Mouse (Mus musculus) CH12.LX (cell line): ENCODE data around the gene Mipep. TPM values are rescaled to one million over a fixed set of nuclear protein-coding genes. Genes with fewer than 3 reads are reported as not detected.

Experiments used
- DNase-seq: peaks from one replicate; pipeline ENCODE4 v3.0.0-alpha.2; 2013; ENCODE audit errors: extremely low read depth
- H3K27ac ChIP-seq: 2 replicates; pipeline ENCODE4 v1.5.1; 2012; ENCODE audit warnings: low read depth, mild to moderate bottlenecking, control low read depth, moderate library complexity; ENCODE audit not compliant: insufficient read depth
- H3K27me3 ChIP-seq: replicated peaks from 2 replicates; pipeline ENCODE3; 2012; ENCODE audit warnings: inconsistent platforms
- H3K36me3 ChIP-seq, 2 experiments: replicated peaks in 1 of 2; 2 replicates each; pipeline versions ENCODE3 to v1.6.1; 2012; ENCODE audit warnings: inconsistent platforms in 1 of 2, low read length in 1 of 2, mild to moderate bottlenecking in 1 of 2, mixed read lengths in 1 of 2, moderate library complexity in 1 of 2; ENCODE audit not compliant: control insufficient read depth in 1 of 2, insufficient read depth in 1 of 2
- H3K4me1 ChIP-seq, 2 experiments: 2 replicates each; pipeline ENCODE4 v1.6.1; 2012; ENCODE audit warnings: inconsistent platforms in 1 of 2, moderate library complexity in 1 of 2; ENCODE audit not compliant: insufficient read depth in 2 of 2, control insufficient read depth in 1 of 2
- H3K4me2 ChIP-seq: 2 replicates; pipeline ENCODE4 v1.6.1; 2012; ENCODE audit warnings: low read depth, mild to moderate bottlenecking, control low read depth; ENCODE audit not compliant: poor library complexity, insufficient read depth, severe bottlenecking
- H3K4me3 ChIP-seq, 3 experiments: fragments of 150-350 bp in 1 of 3; sonication (generic) in 1 of 3; replicated peaks in 1 of 3; 2 replicates each; pipeline versions ENCODE3 to v1.5.1; 2011 to 2012; ENCODE audit warnings: low read depth in 2 of 3, low read length in 2 of 3, mild to moderate bottlenecking in 2 of 3, moderate library complexity in 2 of 3, control low read depth in 1 of 3, improper control_type of control experiment in 1 of 3, inconsistent platforms in 1 of 3, mixed read lengths in 1 of 3; ENCODE audit not compliant: poor library complexity in 1 of 3
- H3K79me2 ChIP-seq: replicated peaks from 2 replicates; pipeline ENCODE4 v1.6.1; 2012; ENCODE audit warnings: mild to moderate bottlenecking, moderate library complexity; ENCODE audit not compliant: control insufficient read depth, poor library complexity, insufficient read depth, severe bottlenecking; ENCODE audit errors: extremely low read depth
- H3K9ac ChIP-seq: 2 replicates; pipeline ENCODE4 v1.6.1; 2012; ENCODE audit warnings: low read depth, mild to moderate bottlenecking, control low read depth, moderate library complexity; ENCODE audit not compliant: insufficient read depth
- H3K9me3 ChIP-seq: replicated peaks from 2 replicates; pipeline ENCODE3; 2012; ENCODE audit warnings: low read length, inconsistent platforms, mixed read lengths
- CTCF ChIP-seq, 2 experiments: IDR thresholded peaks in 1 of 2; conservative IDR thresholded peaks in 1 of 2; 2 replicates each; pipeline ENCODE4 v1.5.1; 2011 to 2012; ENCODE audit warnings: low read depth in 2 of 2, low read length in 2 of 2, improper control_type of control experiment in 1 of 2, inconsistent platforms in 1 of 2, mild to moderate bottlenecking in 1 of 2, moderate library complexity in 1 of 2
- EP300 ChIP-seq: IDR thresholded peaks from 2 replicates; pipeline ENCODE4 v1.6.1; 2011; ENCODE audit warnings: low read length, improper control_type of control experiment
- ETS1 ChIP-seq: conservative IDR thresholded peaks from 2 replicates; pipeline ENCODE4 v1.6.1; 2012; ENCODE audit warnings: low read depth, mild to moderate bottlenecking, inconsistent platforms, low read length, improper control_type of control experiment, moderate library complexity
- GABPA ChIP-seq: IDR thresholded peaks from 2 replicates; pipeline ENCODE4 v1.6.1; 2012; ENCODE audit warnings: low read depth, low read length, improper control_type of control experiment, inconsistent platforms; ENCODE audit not compliant: insufficient replicate concordance
- HCFC1 ChIP-seq: IDR thresholded peaks from 2 replicates; pipeline ENCODE4 v1.6.1; 2012; ENCODE audit warnings: low read depth, mild to moderate bottlenecking, inconsistent platforms, low read length, improper control_type of control experiment
- IRF4 ChIP-seq: IDR thresholded peaks from 2 replicates; pipeline ENCODE4 v1.6.1; 2014; ENCODE audit warnings: low read depth, mild to moderate bottlenecking, inconsistent platforms, low read length, improper control_type of control experiment
- JUND ChIP-seq: conservative IDR thresholded peaks from 2 replicates; pipeline ENCODE4 v1.6.1; 2011; ENCODE audit warnings: low read depth, low read length, improper control_type of control experiment
- KAT2A ChIP-seq: IDR thresholded peaks from 2 replicates; pipeline ENCODE4 v1.6.1; 2012; ENCODE audit warnings: low read length, improper control_type of control experiment, inconsistent platforms; ENCODE audit not compliant: insufficient replicate concordance
- MAX ChIP-seq: IDR thresholded peaks from 2 replicates; pipeline ENCODE4 v1.6.1; 2011; ENCODE audit warnings: low read length, improper control_type of control experiment
- MAZ ChIP-seq: IDR thresholded peaks from 2 replicates; pipeline ENCODE4 v1.6.1; 2012; ENCODE audit warnings: low read depth, mild to moderate bottlenecking, inconsistent platforms, low read length, improper control_type of control experiment, moderate library complexity
- MXI1 ChIP-seq: IDR thresholded peaks from 2 replicates; pipeline ENCODE4 v1.6.1; 2011; ENCODE audit warnings: mild to moderate bottlenecking, low read depth, low read length, improper control_type of control experiment
- MYC ChIP-seq: IDR thresholded peaks from 2 replicates; pipeline ENCODE4 v1.6.1; 2011; ENCODE audit warnings: low read depth, mild to moderate bottlenecking, improper control_type of control experiment, low read length
- NRF1 ChIP-seq: IDR thresholded peaks from 2 replicates; pipeline ENCODE4 v1.6.1; 2014; ENCODE audit warnings: low read depth, mild to moderate bottlenecking, inconsistent platforms, low read length, improper control_type of control experiment, moderate library complexity
- PAX5 ChIP-seq: IDR thresholded peaks from 2 replicates; pipeline ENCODE4 v1.6.1; 2012; ENCODE audit warnings: low read length, inconsistent platforms, mixed read lengths
- POLR2AphosphoS2 ChIP-seq: IDR thresholded peaks from 2 replicates; pipeline ENCODE4 v1.6.1; 2011; ENCODE audit warnings: low read depth, low read length, improper control_type of control experiment
- RAD21 ChIP-seq: IDR thresholded peaks from 2 replicates; pipeline ENCODE4 v1.6.1; 2011; ENCODE audit warnings: low read depth, mild to moderate bottlenecking, low read length, improper control_type of control experiment, moderate library complexity
- RCOR1 ChIP-seq: conservative IDR thresholded peaks from 2 replicates; pipeline ENCODE4 v1.6.1; 2012; ENCODE audit warnings: low read depth, mild to moderate bottlenecking, inconsistent platforms, low read length, improper control_type of control experiment
- SIN3A ChIP-seq: IDR thresholded peaks from 2 replicates; pipeline ENCODE4 v1.6.1; 2012; ENCODE audit warnings: low read length, improper control_type of control experiment, inconsistent platforms
- SMC3 ChIP-seq: IDR thresholded peaks from 2 replicates; pipeline ENCODE4 v1.6.1; 2011; ENCODE audit warnings: low read depth, low read length, improper control_type of control experiment
- TBP ChIP-seq: conservative IDR thresholded peaks from 2 replicates; pipeline ENCODE4 v1.6.1; 2011; ENCODE audit warnings: low read depth, low read length, improper control_type of control experiment
- TCF12 ChIP-seq: IDR thresholded peaks from 2 replicates; pipeline ENCODE4 v1.6.1; 2014; ENCODE audit warnings: low read depth, mild to moderate bottlenecking, inconsistent platforms, low read length, improper control_type of control experiment
- UBTF ChIP-seq: IDR thresholded peaks from 2 replicates; pipeline ENCODE4 v1.6.1; 2012; ENCODE audit warnings: low read depth, mild to moderate bottlenecking, inconsistent platforms, low read length, improper control_type of control experiment, moderate library complexity
- USF2 ChIP-seq: conservative IDR thresholded peaks from 2 replicates; pipeline ENCODE4 v1.6.1; 2011; ENCODE audit warnings: low read depth, low read length, improper control_type of control experiment
- ZC3H11A ChIP-seq: IDR thresholded peaks from 2 replicates; pipeline ENCODE4 v1.6.1; 2012; ENCODE audit warnings: low read depth, mild to moderate bottlenecking, inconsistent platforms, low read length, improper control_type of control experiment
- dilution Hi-C: fragments of 300-500 bp; cut with MboI; formaldehyde crosslinking; loops from 2 replicates; pipeline ENCODE4 v1.14.3; 2020; ENCODE audit warnings: low sequenced_read_pairs; ENCODE audit not compliant: extremely low pct_unique_long_range_greater_than_20kb, extremely low pct_ligation_motif_present
- in situ Hi-C: fragments of 300-500 bp; cut with MboI; formaldehyde crosslinking; loops from 3 replicates; pipeline ENCODE4 v1.14.3; 2019; ENCODE audit warnings: low sequenced_read_pairs, low pct_ligation_motif_present, low pct_unique_long_range_greater_than_20kb, mixed read lengths
- polyA plus RNA-seq: library from polyadenylated mRNA; unstranded; fragments of >175 nt; gene quantifications from 2 replicates; pipeline ENCODE4 v1.2.1, GENCODE M21; 2012; ENCODE audit warnings: low read depth; ENCODE audit not compliant: insufficient read length
- total RNA-seq, 2 experiments: library from RNA; depleted of rRNA; stranded (reverse); fragments of 300-350 nt in 1 of 2; fragments of >200 nt in 1 of 2; gene quantifications; 2 replicates each; pipeline ENCODE4 v1.2.3; 2012 to 2014

Gene Mipep
- total and polyA plus RNA-seq, 3 experiments: 33.1 to 37.2 (median 36.6) TPM

DNA sequence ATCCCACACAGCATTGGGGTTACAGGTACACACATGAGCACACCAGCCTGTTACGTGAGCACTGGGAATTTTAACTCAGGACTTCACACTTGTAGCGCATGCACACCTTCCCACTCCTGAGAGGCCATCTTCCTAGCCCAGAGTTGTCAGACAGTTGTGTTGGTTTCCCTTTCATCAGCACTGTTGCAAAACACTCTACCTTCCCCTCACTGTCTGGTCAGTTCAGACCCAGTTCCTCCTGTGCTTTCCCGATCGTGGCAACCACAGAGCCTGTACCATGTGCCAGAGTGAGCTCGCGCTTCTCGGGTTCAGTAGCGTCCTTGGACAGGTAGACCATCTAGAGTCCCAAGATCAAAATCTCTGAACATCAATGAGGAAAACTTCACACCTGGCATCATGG is 27.1 kb upstream of the Mipep start:
- in situ Hi-C loops: no loop called here
- H3K4me1 ChIP-seq: no peaks in the 10 kb centered on the region
- H3K9me3 ChIP-seq: no peaks in the 10 kb centered on the region
- no peak overlapping the region for H3K9ac ChIP-seq
- no peaks in the 10 kb centered on the region for H3K79me2 ChIP-seq
- H3K36me3 ChIP-seq: peaks cover 88 to 93% of the 10 kb centered on the region in 2 experiments
- DNase-seq: no peak
- dilution Hi-C loops: no loop called here
- no peak overlapping the region for H3K4me3 ChIP-seq
- TF ChIP-seq KAT2A (no peak), SIN3A (no peak), TCF12 (no peak), RAD21 (no peak), GABPA (no peak), IRF4 (no peak), JUND (no peak), HCFC1 (no peak), MAX (no peak), USF2 (no peak), TBP (no peak), POLR2AphosphoS2 (no peak), UBTF (no peak), MAZ (no peak), ETS1 (no peak), NRF1 (no peak), EP300 (no peak)
- no peaks in the 10 kb centered on the region for H3K27me3 ChIP-seq
- no peak overlapping the region for H3K4me2 ChIP-seq
- no peak overlapping the region for H3K27ac ChIP-seq

GRCm38 (mm10) chr14:60757722-60758121 is 26.7 kb upstream of the Mipep start:
- Histone ChIP-seq H3K9me3 (no peaks in the 10 kb centered on the region), H3K36me3 (peaks cover 90 to 97% of the 10 kb centered on the region in 2 experiments), H3K9ac (no peak overlapping the region), H3K4me2 (no peak overlapping the region), H3K27ac (no peak overlapping the region), H3K4me1 (no peaks in the 10 kb centered on the region), H3K27me3 (no peaks in the 10 kb centered on the region), H3K79me2 (no peaks in the 10 kb centered on the region), H3K4me3 (no peak overlapping the region)
- in situ Hi-C loops (no loop called here), dilution Hi-C loops (no loop called here)
- TF ChIP-seq PAX5: no peak
- TF ChIP-seq ZC3H11A: no peak
- TF ChIP-seq MYC: no peak
- TF ChIP-seq CTCF (conservative IDR thresholded peaks at IDR 0.05 in 1 of 2, IDR thresholded peaks at IDR 0.05 in 1 of 2; ENCODE audit: low read depth in 2 of 2, low read length in 2 of 2): no peak
- no peak for TF ChIP-seq MXI1
- no peak for TF ChIP-seq RCOR1
- TF ChIP-seq SMC3: no peak
- DNase-seq: no peak
